ENCODE assay signal across 10 mouse cellular contexts in genomic region chr7:109628935-109629609, GRCm38 (mm10).
DNase-seq lines count a peak whose midpoint lies in the region; ATAC-seq and TF ChIP-seq lines count a peak whose summit lies in the region.
"Had no signal": no experiment of that assay in that cellular context is flagged by ENCODE, and none has a peak within 500 bp of the region (broad histone marks: within the 10 kb centered on the region; RNA-seq: fewer than 3 reads in every experiment).

No protein-coding gene starts in this region.

- H3K4me1 ChIP-seq in ES-E14 (ENCODE audit: control insufficient read depth in 2 of 2, insufficient read depth in 2 of 2, low read length in 2 of 2, poor library complexity in 1 of 2) = peaks cover 0 to 7% of the 10 kb centered on the region in 2 experiments; a peak in 2 of 4 replicates
- H3K4me1 ChIP-seq in liver, embryonic 15.5 days (replicated peaks) = peaks cover 19% of the 10 kb centered on the region

- H3K9me3 ChIP-seq in ES-E14 (ENCODE audit: control insufficient read depth, insufficient read depth, low read depth, low read length) = no peaks in the 10 kb centered on the region
- no peaks in the 10 kb centered on the region for H3K9me3 ChIP-seq in liver, embryonic 15.5 days (replicated peaks)
- H3K9me3 ChIP-seq: embryonic facial prominence, embryonic 13.5 days had no signal

- no peak for TF ChIP-seq CTCF in gastrocnemius, adult 2 months (IDR thresholded peaks at IDR 0.05)

- peak overlapping the region; percentile 29 for H3K27ac ChIP-seq in gastrocnemius, adult 2 months
- H3K27ac ChIP-seq in ES-E14 (ENCODE audit: insufficient read depth, low read depth, low read length, poor library complexity, severe bottlenecking) = no peak overlapping the region
- H3K27ac ChIP-seq in liver, embryonic 15.5 days (replicated peaks) = peak overlapping the region; percentile 35; the same call in 1 of the 2 replicates

- intact Hi-C loops in gastrocnemius, adult 2 months (cut with DNase I) = no loop called here
- intact Hi-C loops in gastrocnemius, postnatal 36 days (cut with DNase I) = no loop called here
- intact Hi-C loops in heart, postnatal 10 days (cut with DNase I) = no loop called here

- peak overlapping the region; percentile 25; the same call in 1 of the 2 replicates for H3K9ac ChIP-seq in ES-E14 (ENCODE audit: insufficient read depth, low read depth, low read length, poor library complexity, severe bottlenecking)
- H3K9ac ChIP-seq in liver, embryonic 15.5 days = no peak overlapping the region
- H3K9ac ChIP-seq: embryonic facial prominence, embryonic 13.5 days had no signal

- H3K36me3 ChIP-seq in ES-E14 (ENCODE audit: control insufficient read depth, insufficient read depth, low read length, poor library complexity, severe bottlenecking) = no peaks in the 10 kb centered on the region; the same call in 1 of the 2 replicates
- no peaks in the 10 kb centered on the region for H3K36me3 ChIP-seq in liver, embryonic 15.5 days (replicated peaks)
- H3K36me3 ChIP-seq: embryonic facial prominence, embryonic 13.5 days had no signal

- ATAC-seq in liver, embryonic 15.5 days (ENCODE audit: insufficient read depth) = peak; percentile 45; the same call in 1 of the 2 replicates

- DNase-seq in gastrocnemius, adult 2 months = no peak
- no peak for DNase-seq in gastrocnemius, postnatal 36 days
- DNase-seq in ES-E14 (ENCODE audit: low read depth, low spot score) = no peak
- peak; percentile 60 to 64 for DNase-seq in heart, postnatal 10 days
- no peak for DNase-seq in spleen, postnatal 4 days (ENCODE audit: low spot score in 2 of 2)
- DNase-seq in spleen, adult 18-20 months = no peak
- DNase-seq in thymus, postnatal 14 days = no peak
- DNase-seq: adrenal gland, postnatal 10 days had no signal

- in situ Hi-C loops in ES-E14 (cut with MboI; ENCODE audit: low sequenced_read_pairs in 2 of 2, unreplicated experiment in 2 of 2) = no loop called here

- H3K27me3 ChIP-seq in liver, embryonic 15.5 days = no peaks in the 10 kb centered on the region
- H3K27me3 ChIP-seq: embryonic facial prominence, embryonic 13.5 days had no signal

- H3K4me3 ChIP-seq in gastrocnemius, adult 2 months = no peak overlapping the region
- no peak overlapping the region for H3K4me3 ChIP-seq in ES-E14 (ENCODE audit: insufficient read depth in 1 of 2, low read depth in 1 of 2, low read length in 2 of 2, poor library complexity in 1 of 2, severe bottlenecking in 1 of 2)
- H3K4me3 ChIP-seq in liver, embryonic 15.5 days (replicated peaks) = no peak overlapping the region
- H3K4me3 ChIP-seq: embryonic facial prominence, embryonic 13.5 days had no signal

- no peak overlapping the region for H3K4me2 ChIP-seq in liver, embryonic 15.5 days
- H3K4me2 ChIP-seq: embryonic facial prominence, embryonic 13.5 days had no signal

- WGBS in liver, embryonic 15.5 days (ENCODE audit: insufficient replicate concordance) = 17% methylated on average over 9 of the region's 9 CpGs

TF ChIP-seq in ES-E14, 5 proteins besides CTCF, POLR2A, EP300 and RAD21:
- no peak for TF ChIP-seq ZC3H11A (IDR thresholded peaks at IDR 0.05; ENCODE audit: borderline replicate concordance, low read depth, low read length)

Comparison
In these comparisons a context has a peak if more than half of its experiments do, and no peak if none do; other contexts are left out.
1. DNase-seq: peak in heart, postnatal 10 days (2 of 2); none in gastrocnemius, adult 2 months (single experiment), gastrocnemius, postnatal 36 days (0 of 2), ES-E14 (single experiment), spleen, postnatal 4 days (0 of 2), spleen, adult 18-20 months (0 of 2) and thymus, postnatal 14 days (single experiment).